Mouse (Mus musculus): ENCODE results near the gene Msi2. TPM values are rescaled to one million over a fixed set of nuclear protein-coding genes. Genes with fewer than 3 reads are reported as not detected.
A peak's percentile ranks its signal among the peaks of the same experiment; 100 is the strongest.

Gene Msi2
- polyA plus RNA-seq, 1 experiment: 78.5 TPM

GRCm38 (mm10) chr11:88620158-88620973 lies 97.9 kb downstream of the Msi2 start:
- TF ChIP-seq CTCF (IDR thresholded peaks at IDR 0.05; ENCODE audit: insufficient read depth, low read depth, low read length): no peak
- TF ChIP-seq POLR2A (IDR thresholded peaks at IDR 0.05; ENCODE audit: insufficient read depth, low read depth, low read length): no peak
- WGBS: 13% methylated on average over 15 of the region's 15 CpGs
- Histone ChIP-seq H3K27ac (ENCODE audit: insufficient read depth, low read depth, low read length) (peak overlapping the region; percentile 78), H3K4me1 (ENCODE audit: control insufficient read depth, insufficient read depth, low read length) (peaks cover 39% of the 10 kb centered on the region), H3K4me3 (ENCODE audit: insufficient read depth, low read depth, low read length) (no peak overlapping the region)

GRCm38 (mm10) chr11:88619468-88620157 lies 98.7 kb downstream of the Msi2 start:
- WGBS: 46% methylated on average over 9 of the region's 9 CpGs
- no peak for TF ChIP-seq CTCF (IDR thresholded peaks at IDR 0.05; ENCODE audit: insufficient read depth, low read depth, low read length)
- TF ChIP-seq POLR2A (IDR thresholded peaks at IDR 0.05; ENCODE audit: insufficient read depth, low read depth, low read length): no peak
- H3K4me1 ChIP-seq (ENCODE audit: control insufficient read depth, insufficient read depth, low read length): peaks cover 37% of the 10 kb centered on the region
- H3K4me3 ChIP-seq (ENCODE audit: insufficient read depth, low read depth, low read length): no peak overlapping the region
- no peak overlapping the region for H3K27ac ChIP-seq (ENCODE audit: insufficient read depth, low read depth, low read length)

GRCm38 (mm10) chr11:88618732-88619309 lies 99.5 kb downstream of the Msi2 start:
- TF ChIP-seq CTCF (IDR thresholded peaks at IDR 0.05; ENCODE audit: insufficient read depth, low read depth, low read length) (no peak), POLR2A (IDR thresholded peaks at IDR 0.05; ENCODE audit: insufficient read depth, low read depth, low read length) (no peak)
- Histone ChIP-seq H3K27ac (ENCODE audit: insufficient read depth, low read depth, low read length) (peak overlapping the region; percentile 32), H3K4me3 (ENCODE audit: insufficient read depth, low read depth, low read length) (no peak overlapping the region), H3K4me1 (ENCODE audit: control insufficient read depth, insufficient read depth, low read length) (peaks cover 39% of the 10 kb centered on the region)
- 46% methylated on average over 9 of the region's 9 CpGs for WGBS

- H3K27ac ChIP-seq (ENCODE audit: insufficient read depth, low read depth, low read length): no peak overlapping the region
- WGBS: 61% methylated on average over 16 of the region's 16 CpGs
- H3K4me3 ChIP-seq (ENCODE audit: insufficient read depth, low read depth, low read length): no peak overlapping the region
- peaks cover 40% of the 10 kb centered on the region for H3K4me1 ChIP-seq (ENCODE audit: control insufficient read depth, insufficient read depth, low read length)
- TF ChIP-seq CTCF (IDR thresholded peaks at IDR 0.05; ENCODE audit: insufficient read depth, low read depth, low read length): no peak
- no peak for TF ChIP-seq POLR2A (IDR thresholded peaks at IDR 0.05; ENCODE audit: insufficient read depth, low read depth, low read length)
Observed at GRCm38 (mm10) chr11:88618005-88618501, 100.3 kb downstream of the Msi2 start.

GRCm38 (mm10) chr11:88617380-88617779 lies 100.9 kb downstream of the Msi2 start:
- WGBS: 58% methylated on average over 11 of the region's 11 CpGs
- H3K4me1 ChIP-seq (ENCODE audit: control insufficient read depth, insufficient read depth, low read length): peaks cover 36% of the 10 kb centered on the region
- no peak overlapping the region for H3K27ac ChIP-seq (ENCODE audit: insufficient read depth, low read depth, low read length)
- TF ChIP-seq POLR2A (IDR thresholded peaks at IDR 0.05; ENCODE audit: insufficient read depth, low read depth, low read length): no peak
- no peak for TF ChIP-seq CTCF (IDR thresholded peaks at IDR 0.05; ENCODE audit: insufficient read depth, low read depth, low read length)
- H3K4me3 ChIP-seq (ENCODE audit: insufficient read depth, low read depth, low read length): no peak overlapping the region

GRCm38 (mm10) chr11:88614527-88615305 lies 103.6 kb downstream of the Msi2 start:
- 80% methylated on average over 11 of the region's 11 CpGs for WGBS
- no peak overlapping the region for H3K4me3 ChIP-seq (ENCODE audit: insufficient read depth, low read depth, low read length)
- peaks cover 24% of the 10 kb centered on the region for H3K4me1 ChIP-seq (ENCODE audit: control insufficient read depth, insufficient read depth, low read length)
- peak overlapping the region; percentile 15; the same call in 1 of the 2 replicates for H3K27ac ChIP-seq (ENCODE audit: insufficient read depth, low read depth, low read length)
- TF ChIP-seq POLR2A (IDR thresholded peaks at IDR 0.05; ENCODE audit: insufficient read depth, low read depth, low read length) (no peak), CTCF (IDR thresholded peaks at IDR 0.05; ENCODE audit: insufficient read depth, low read depth, low read length) (no peak)

DNA sequence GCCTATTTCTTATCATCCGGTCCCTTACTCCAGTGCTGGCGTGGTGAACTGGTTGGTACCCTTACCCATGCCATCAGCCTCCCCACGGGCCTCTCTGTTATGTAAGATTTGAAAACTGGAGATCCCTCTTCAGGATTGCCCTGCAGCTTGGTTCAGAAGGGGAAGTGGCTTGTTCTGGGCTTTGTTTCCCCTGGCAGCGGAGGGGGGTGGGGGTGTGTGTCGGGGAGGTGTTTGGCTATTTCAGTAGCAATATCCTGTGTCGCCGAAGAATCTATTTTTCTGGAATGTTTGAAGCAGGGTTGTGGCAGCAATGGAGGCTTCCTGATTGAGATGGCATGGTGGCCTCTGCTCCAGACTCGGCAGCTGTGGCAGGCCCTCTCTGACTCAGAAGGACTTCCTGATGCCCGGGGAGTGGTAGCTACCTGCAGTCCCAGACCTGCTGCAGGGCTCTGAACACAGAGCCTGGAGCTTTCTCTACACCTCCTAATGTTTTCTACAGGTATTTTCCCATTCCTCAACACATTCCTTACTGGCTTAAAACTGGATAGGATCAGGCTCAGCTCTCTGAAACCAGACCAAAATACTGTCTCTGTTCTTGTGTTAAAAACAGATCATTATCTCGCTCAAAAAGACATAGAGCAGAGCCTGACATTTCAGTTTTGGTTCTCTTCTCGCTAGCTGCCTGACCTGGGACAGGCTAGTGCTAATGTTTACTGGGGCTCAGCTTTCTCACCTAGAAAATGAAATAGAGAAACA lies 104.4 kb downstream of the Msi2 start:
- H3K4me3 ChIP-seq (ENCODE audit: insufficient read depth, low read depth, low read length): no peak overlapping the region
- no peak for TF ChIP-seq POLR2A (IDR thresholded peaks at IDR 0.05; ENCODE audit: insufficient read depth, low read depth, low read length)
- TF ChIP-seq CTCF (IDR thresholded peaks at IDR 0.05; ENCODE audit: insufficient read depth, low read depth, low read length): no peak
- peaks cover 18% of the 10 kb centered on the region for H3K4me1 ChIP-seq (ENCODE audit: control insufficient read depth, insufficient read depth, low read length)
- 58% methylated on average over 11 of the region's 11 CpGs for WGBS
- H3K27ac ChIP-seq (ENCODE audit: insufficient read depth, low read depth, low read length): peak overlapping the region; percentile 42; the same call in 1 of the 2 replicates

GRCm38 (mm10) chr11:88613008-88613407 lies 105.3 kb downstream of the Msi2 start:
- 73% methylated on average over 6 of the region's 6 CpGs for WGBS
- TF ChIP-seq POLR2A (IDR thresholded peaks at IDR 0.05; ENCODE audit: insufficient read depth, low read depth, low read length) (no peak), CTCF (IDR thresholded peaks at IDR 0.05; ENCODE audit: insufficient read depth, low read depth, low read length) (no peak)
- peaks cover 14% of the 10 kb centered on the region for H3K4me1 ChIP-seq (ENCODE audit: control insufficient read depth, insufficient read depth, low read length)
- H3K27ac ChIP-seq (ENCODE audit: insufficient read depth, low read depth, low read length): no peak overlapping the region
- H3K4me3 ChIP-seq (ENCODE audit: insufficient read depth, low read depth, low read length): no peak overlapping the region

Measured in olfactory bulb, adult 2 months (tissue).